Mouse (Mus musculus): ENCODE data around the gene Zfp711. TPM values are rescaled to one million over a fixed set of nuclear protein-coding genes. Genes with fewer than 3 reads are reported as not detected.

Zfp711 gene
- polyA plus RNA-seq (2014; fragmentation: Nextera tagmentation; extraction: Ambion mirVana) = 27.2 and 28.4 TPM in 2 replicates

DNA sequence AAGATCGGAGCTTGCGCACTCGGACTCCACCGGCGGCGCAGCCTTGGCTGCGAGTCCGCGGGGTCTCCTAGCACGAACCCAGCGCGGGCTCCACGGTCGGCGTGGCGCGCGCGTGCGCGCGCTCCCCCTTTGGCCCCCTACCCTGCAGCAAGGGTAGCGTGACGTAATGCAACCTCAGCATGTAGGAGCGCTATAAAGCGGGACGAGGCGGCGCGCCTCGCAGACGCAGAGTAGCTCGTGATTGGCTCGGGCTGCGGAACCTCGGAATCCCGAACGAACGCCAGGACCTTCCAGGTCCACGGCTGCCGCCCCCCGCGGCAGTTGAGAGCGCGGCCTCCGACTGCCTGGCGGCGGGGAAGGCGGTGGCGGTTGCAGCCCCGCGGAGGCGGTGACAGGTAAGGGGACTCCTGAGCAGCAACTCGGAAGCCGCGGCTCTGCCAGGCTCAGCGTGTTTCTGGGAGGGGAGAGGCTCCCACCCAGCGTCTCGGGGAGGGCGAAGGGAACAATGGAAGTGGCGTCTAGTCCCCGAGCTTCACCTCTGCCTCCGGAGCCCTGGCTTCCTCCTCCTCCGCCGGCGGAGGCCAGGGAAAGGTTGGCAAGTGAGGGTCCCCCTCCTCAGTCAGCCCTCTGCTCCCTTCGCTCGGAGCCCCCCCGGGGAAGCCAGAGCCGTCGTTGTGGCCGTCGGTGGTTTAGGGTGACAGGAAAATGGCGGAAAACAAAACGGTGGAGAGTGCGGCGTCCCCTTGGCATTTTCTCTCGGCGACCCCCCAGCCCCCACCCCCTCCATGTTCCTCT, at the start of gene Zfp711:
Gene Zfp711 (plus strand): TSS at position 16 of the 795 bp plus-strand sequence.
- Histone ChIP-seq H3K4me3 (ENCODE audit: low read depth, low read length) (peak within 1 kb of the TSS; percentile 42), H3K9me3 (ENCODE audit: control insufficient read depth, low read length) (no peaks in the 10 kb centered on the region), H3K9ac (ENCODE audit: low read length) (peak within 1 kb of the TSS; percentile 57), H3K36me3 (ENCODE audit: control insufficient read depth, insufficient read depth, low read length) (no peaks in the 10 kb centered on the region), H3K27ac (ENCODE audit: low read depth, low read length) (peak within 1 kb of the TSS; percentile 42), H3K4me2 (ENCODE audit: low read depth) (peak within 1 kb of the TSS; percentile 35), H3K27me3 (ENCODE audit: control insufficient read depth, insufficient read depth, low read length) (no peaks in the 10 kb centered on the region), H3K4me1 (ENCODE audit: control insufficient read depth, insufficient read depth, low read length) (no peaks in the 10 kb centered on the region)
- ATAC-seq (ENCODE audit: insufficient read depth, low FRiP score, low TSS enrichment) (peak; percentile 98), DNase-seq (ENCODE audit: low spot score) (peak; percentile 87)
- WGBS = 17% methylated on average over 71 of the region's 79 CpGs

DNA sequence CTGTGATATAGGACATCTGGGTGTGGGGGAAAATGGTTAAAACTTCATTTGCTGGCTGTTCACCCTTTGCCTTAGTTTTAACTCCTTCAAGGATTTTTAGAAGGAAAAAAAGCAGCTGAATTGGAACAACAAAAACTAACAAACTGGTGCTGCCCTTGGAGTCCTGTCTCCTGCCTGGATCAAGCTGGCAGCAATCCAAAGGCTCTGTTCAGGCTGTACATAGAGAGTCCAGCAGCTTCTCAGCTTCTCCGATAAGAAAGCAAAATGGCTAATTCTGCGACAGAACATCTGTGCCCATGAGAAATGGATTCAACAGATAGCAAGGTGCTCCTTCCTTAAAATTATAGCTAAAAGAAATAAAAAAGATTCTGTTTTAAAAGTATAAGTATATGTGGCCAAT, 32.6 kb upstream of the Zfp711 start:
- Histone ChIP-seq H3K27ac (ENCODE audit: low read depth, low read length) (no peak overlapping the region), H3K4me1 (ENCODE audit: control insufficient read depth, insufficient read depth, low read length) (no peaks in the 10 kb centered on the region), H3K36me3 (ENCODE audit: control insufficient read depth, insufficient read depth, low read length) (no peaks in the 10 kb centered on the region), H3K9ac (ENCODE audit: low read length) (no peak overlapping the region), H3K4me2 (ENCODE audit: low read depth) (no peak overlapping the region), H3K9me3 (ENCODE audit: control insufficient read depth, low read length) (no peaks in the 10 kb centered on the region), H3K27me3 (ENCODE audit: control insufficient read depth, insufficient read depth, low read length) (no peaks in the 10 kb centered on the region), H3K4me3 (ENCODE audit: low read depth, low read length) (no peak overlapping the region)
- no peak for DNase-seq (ENCODE audit: low spot score)
- WGBS = 91% methylated on average over 2 of the region's 2 CpGs
- no peak for ATAC-seq (ENCODE audit: insufficient read depth, low FRiP score, low TSS enrichment)

DNA sequence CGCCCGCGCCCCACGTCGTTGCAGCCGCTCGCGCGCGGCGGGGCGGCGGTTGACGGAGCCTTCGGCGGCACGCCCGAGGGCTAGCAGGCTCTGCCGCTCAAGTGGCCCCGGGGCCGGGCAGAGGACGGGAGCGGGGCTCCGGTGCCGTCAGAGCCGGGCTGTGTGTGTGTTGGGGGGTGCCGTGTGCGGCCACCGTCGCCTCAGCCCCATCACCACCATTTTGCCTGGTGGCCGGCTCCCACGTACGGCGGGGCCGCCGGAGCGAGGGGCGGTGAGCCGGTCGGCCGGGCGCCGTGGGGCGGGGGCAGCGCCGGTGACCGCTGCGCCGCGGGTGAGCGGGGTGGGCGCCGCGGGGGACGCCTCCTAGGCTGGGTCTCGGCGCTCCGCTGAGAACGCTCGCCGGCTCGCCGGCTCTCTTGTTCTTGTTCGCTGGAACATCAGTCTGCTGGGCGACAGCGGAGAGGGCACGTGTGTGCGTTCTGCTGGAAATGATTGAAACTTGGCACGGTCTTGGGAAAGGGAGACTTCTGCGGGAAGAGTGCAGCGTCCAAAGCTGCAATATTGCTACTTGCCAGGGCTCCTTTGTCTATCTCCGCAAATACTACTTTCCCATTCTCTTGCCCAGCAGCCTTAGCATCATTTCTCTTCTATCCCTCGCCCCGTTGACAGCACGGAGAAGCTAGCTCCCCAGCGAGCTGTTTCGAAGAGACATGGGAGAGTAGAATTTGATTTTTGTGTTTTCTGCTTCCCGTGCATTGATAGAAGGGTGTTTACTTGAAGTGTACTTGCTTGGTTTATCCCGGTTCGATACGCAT, 1.2 kb downstream of the Zfp711 start:
- no peaks in the 10 kb centered on the region for H3K27me3 ChIP-seq (ENCODE audit: control insufficient read depth, insufficient read depth, low read length)
- H3K36me3 ChIP-seq (ENCODE audit: control insufficient read depth, insufficient read depth, low read length) = no peaks in the 10 kb centered on the region
- no peaks in the 10 kb centered on the region for H3K4me1 ChIP-seq (ENCODE audit: control insufficient read depth, insufficient read depth, low read length)
- ATAC-seq (ENCODE audit: insufficient read depth, low FRiP score, low TSS enrichment) (peak; percentile 73), DNase-seq (ENCODE audit: low spot score) (peak; percentile 50)
- H3K9ac ChIP-seq (ENCODE audit: low read length) = peak overlapping the region; percentile 57
- H3K4me3 ChIP-seq (ENCODE audit: low read depth, low read length) = peak overlapping the region; percentile 42
- peak overlapping the region; percentile 35 for H3K4me2 ChIP-seq (ENCODE audit: low read depth)
- no peaks in the 10 kb centered on the region for H3K9me3 ChIP-seq (ENCODE audit: control insufficient read depth, low read length)
- peak overlapping the region; percentile 42 for H3K27ac ChIP-seq (ENCODE audit: low read depth, low read length)
- 18% methylated on average over 29 of the region's 81 CpGs for WGBS

DNA sequence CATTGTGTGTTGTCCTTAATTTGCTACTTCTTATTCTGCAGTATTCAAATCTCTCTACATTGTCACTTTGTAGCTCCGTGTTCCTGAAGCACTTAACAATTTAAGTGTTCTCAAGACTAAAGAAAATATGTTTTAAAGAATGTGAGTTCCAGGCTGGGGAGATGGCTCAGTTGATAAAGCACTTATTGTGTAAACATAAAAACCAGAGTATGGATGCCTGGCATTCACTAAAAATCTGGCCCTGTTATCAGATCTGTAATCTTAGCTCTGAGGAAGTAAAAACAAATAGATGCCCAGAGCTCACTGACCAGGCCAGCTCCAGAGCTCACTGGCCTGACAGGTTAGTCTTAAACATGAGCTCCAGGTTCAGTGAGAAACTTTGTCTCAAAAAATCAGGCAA, 75.2 kb downstream of the Zfp711 start:
- no peak for ATAC-seq (ENCODE audit: insufficient read depth, low FRiP score, low TSS enrichment)
- Histone ChIP-seq H3K9me3 (ENCODE audit: control insufficient read depth, low read length) (no peaks in the 10 kb centered on the region), H3K4me3 (ENCODE audit: low read depth, low read length) (no peak overlapping the region), H3K9ac (ENCODE audit: low read length) (no peak overlapping the region), H3K27ac (ENCODE audit: low read depth, low read length) (no peak overlapping the region), H3K4me2 (ENCODE audit: low read depth) (no peak overlapping the region), H3K27me3 (ENCODE audit: control insufficient read depth, insufficient read depth, low read length) (no peaks in the 10 kb centered on the region), H3K4me1 (ENCODE audit: control insufficient read depth, insufficient read depth, low read length) (no peaks in the 10 kb centered on the region), H3K36me3 (ENCODE audit: control insufficient read depth, insufficient read depth, low read length) (no peaks in the 10 kb centered on the region)
- no peak for DNase-seq (ENCODE audit: low spot score)
- WGBS = 83% methylated on average over 1 of the region's 1 CpGs

GRCm38 (mm10) chrX:112680605-112681004, 80.3 kb downstream of the Zfp711 start:
- Histone ChIP-seq H3K4me2 (ENCODE audit: low read depth) (no peak overlapping the region), H3K9me3 (ENCODE audit: control insufficient read depth, low read length) (no peaks in the 10 kb centered on the region), H3K4me3 (ENCODE audit: low read depth, low read length) (no peak overlapping the region), H3K9ac (ENCODE audit: low read length) (no peak overlapping the region), H3K27ac (ENCODE audit: low read depth, low read length) (no peak overlapping the region), H3K27me3 (ENCODE audit: control insufficient read depth, insufficient read depth, low read length) (no peaks in the 10 kb centered on the region), H3K36me3 (ENCODE audit: control insufficient read depth, insufficient read depth, low read length) (no peaks in the 10 kb centered on the region), H3K4me1 (ENCODE audit: control insufficient read depth, insufficient read depth, low read length) (no peaks in the 10 kb centered on the region)
- 80% methylated on average over 5 of the region's 5 CpGs for WGBS
- no peak for DNase-seq (ENCODE audit: low spot score)
- ATAC-seq (ENCODE audit: insufficient read depth, low FRiP score, low TSS enrichment) = no peak

Other genes starting within 250 kb of the Zfp711 start
- gene Satl1, start 193.7 kb upstream of the Zfp711 start, polyA plus RNA-seq (2014; fragmentation: Nextera tagmentation; extraction: Ambion mirVana) = not detected in 2 replicates
- gene 2010106E10Rik, start 105.3 kb upstream of the Zfp711 start, polyA plus RNA-seq (2014; fragmentation: Nextera tagmentation; extraction: Ambion mirVana) = not detected in 2 replicates
- 0.20 TPM in 1 of 2 replicates, not detected in the other for gene Pof1b, start 98.1 kb downstream of the Zfp711 start, polyA plus RNA-seq (2014; fragmentation: Nextera tagmentation; extraction: Ambion mirVana)